In genomic region chr9:14730941-14731541, GRCm38 (mm10) we compare ENCODE assay signal across 9 mouse cellular contexts. TPM values are rescaled to one million over a fixed set of nuclear protein-coding genes. Genes with fewer than 3 reads are reported as not detected.
DNase-seq lines count a peak whose midpoint lies in the region; ATAC-seq lines count a peak whose summit lies in the region.
"Had no signal": no experiment of that assay in that cellular context is flagged by ENCODE, and none has a peak within 500 bp of the region (broad histone marks: within the 10 kb centered on the region; RNA-seq: fewer than 3 reads in every experiment).

No protein-coding gene starts in this region.

- no peaks in the 10 kb centered on the region for H3K27me3 ChIP-seq in intestine, embryonic 16.5 days (replicated peaks; ENCODE audit: control insufficient read depth, insufficient read depth, low read length)
- H3K27me3 ChIP-seq in midbrain, embryonic 15.5 days (replicated peaks) = no peaks in the 10 kb centered on the region

- 31% methylated on average over 9 of the region's 9 CpGs for WGBS in intestine, embryonic 16.5 days
- WGBS in midbrain, embryonic 15.5 days = 64% methylated on average over 9 of the region's 9 CpGs

- ATAC-seq in intestine, embryonic 16.5 days = peak; percentile 66
- ATAC-seq in midbrain, embryonic 15.5 days (replicated peaks) = 0 out of 2 replicates have a peak, but pooled peaks have one; percentile 20

- no peak overlapping the region for H3K27ac ChIP-seq in intestine, embryonic 16.5 days (ENCODE audit: low read length)
- H3K27ac ChIP-seq in midbrain, embryonic 15.5 days = no peak overlapping the region

- no peaks in the 10 kb centered on the region for H3K9me3 ChIP-seq in intestine, embryonic 16.5 days (ENCODE audit: control insufficient read depth, low read length)
- no peaks in the 10 kb centered on the region for H3K9me3 ChIP-seq in midbrain, embryonic 15.5 days

- H3K4me2 ChIP-seq in intestine, embryonic 16.5 days (ENCODE audit: low read depth, low read length) = no peak overlapping the region
- H3K4me2 ChIP-seq in midbrain, embryonic 15.5 days = no peak overlapping the region

- H3K36me3 ChIP-seq in intestine, embryonic 16.5 days (ENCODE audit: control insufficient read depth, insufficient read depth, low read length) = no peaks in the 10 kb centered on the region
- no peaks in the 10 kb centered on the region for H3K36me3 ChIP-seq in midbrain, embryonic 15.5 days (replicated peaks)

- no peak overlapping the region for H3K4me3 ChIP-seq in intestine, embryonic 16.5 days (ENCODE audit: low read length)
- H3K4me3 ChIP-seq in midbrain, embryonic 15.5 days = no peak overlapping the region

- peak; percentile 6 to 27 for DNase-seq in cerebellum, postnatal 25 days
- DNase-seq in cerebellum, postnatal 36 days = no peak
- DNase-seq in embryo, embryonic 9.5 days (ENCODE audit: extremely low spot score) = peak; percentile 59
- DNase-seq in layer of hippocampus, adult 18-20 months (ENCODE audit: low spot score in 2 of 2) = no peak
- no peak for DNase-seq in ovary, postnatal 10 days (ENCODE audit: low spot score)
- DNase-seq in layer of hippocampus, adult 11-12 months (ENCODE audit: low spot score) = no peak

- no peak overlapping the region for H3K9ac ChIP-seq in intestine, embryonic 16.5 days (ENCODE audit: low read depth, low read length)
- no peak overlapping the region for H3K9ac ChIP-seq in midbrain, embryonic 15.5 days

- H3K4me1 ChIP-seq in intestine, embryonic 16.5 days (ENCODE audit: control insufficient read depth, insufficient read depth, low read length) = 0 out of 2 replicates have a peak, but pooled peaks cover 3% of the 10 kb centered on the region
- no peaks in the 10 kb centered on the region for H3K4me1 ChIP-seq in midbrain, embryonic 15.5 days

RNA-seq across cellular contexts. Expression of gene Piwil4, which starts 9.5 kb away (rescaled TPM):
- polyA plus RNA-seq in intestine, embryonic 16.5 days (2015; fragmentation: Nextera tagmentation; extraction: Ambion mirVana) = 0.21 TPM in 2 replicates
- 0.34 and 0.66 TPM in 2 replicates for polyA plus RNA-seq in midbrain, embryonic 15.5 days (2015; fragmentation: Nextera tagmentation; extraction: Ambion mirVana)
- not detected for total RNA-seq in layer of hippocampus, adult 18-20 months (2021)

RNA-seq across cellular contexts. Expression of gene Fut4, which starts 21.2 kb away (rescaled TPM):
- polyA plus RNA-seq in intestine, embryonic 16.5 days (2015; fragmentation: Nextera tagmentation; extraction: Ambion mirVana) = 4.6 and 5.2 TPM in 2 replicates
- polyA plus RNA-seq in midbrain, embryonic 15.5 days (2015; fragmentation: Nextera tagmentation; extraction: Ambion mirVana) = 2.1 and 2.2 TPM in 2 replicates
- total RNA-seq in layer of hippocampus, adult 18-20 months (2021) = under 1 TPM; 0.10 to 0.12 TPM

RNA-seq across cellular contexts. Expression of gene 1700012B09Rik, which starts 39.8 kb away (rescaled TPM):
- not detected in 2 replicates for polyA plus RNA-seq in intestine, embryonic 16.5 days (2015; fragmentation: Nextera tagmentation; extraction: Ambion mirVana)
- 3.7 and 4.7 TPM in 2 replicates for polyA plus RNA-seq in midbrain, embryonic 15.5 days (2015; fragmentation: Nextera tagmentation; extraction: Ambion mirVana)
- under 1 TPM in 1 of 2 experiments, not detected in 1; 0.50 TPM for total RNA-seq in layer of hippocampus, adult 18-20 months (2021)
- total RNA-seq: ES-E14 had no signal

RNA-seq across cellular contexts. Expression of gene Mre11a, which starts 53.4 kb away (rescaled TPM):
- 16.0 and 17.3 TPM in 2 replicates for polyA plus RNA-seq in intestine, embryonic 16.5 days (2015; fragmentation: Nextera tagmentation; extraction: Ambion mirVana)
- 11.3 and 11.5 TPM in 2 replicates for polyA plus RNA-seq in midbrain, embryonic 15.5 days (2015; fragmentation: Nextera tagmentation; extraction: Ambion mirVana)
- total RNA-seq in layer of hippocampus, adult 18-20 months (2021) = 10 to 100 TPM; 10.9 to 14.0 TPM

RNA-seq across cellular contexts. Expression of gene Ankrd49, which starts 53.6 kb away (rescaled TPM):
- polyA plus RNA-seq in intestine, embryonic 16.5 days (2015; fragmentation: Nextera tagmentation; extraction: Ambion mirVana) = 38.2 and 43.4 TPM in 2 replicates
- polyA plus RNA-seq in midbrain, embryonic 15.5 days (2015; fragmentation: Nextera tagmentation; extraction: Ambion mirVana) = 26.6 and 29.3 TPM in 2 replicates
- total RNA-seq in layer of hippocampus, adult 18-20 months (2021) = 10 to 100 TPM; 13.4 to 14.2 TPM

Comparison
In these comparisons a context has a peak if more than half of its experiments do, and no peak if none do; other contexts are left out.
1. DNase-seq: peak in cerebellum, postnatal 25 days (2 of 2) and embryo, embryonic 9.5 days (single experiment); none in cerebellum, postnatal 36 days (0 of 2), layer of hippocampus, adult 18-20 months (0 of 2), ovary, postnatal 10 days (single experiment) and layer of hippocampus, adult 11-12 months (single experiment).